In genomic region chr3:52210556-52211302, GRCm38 (mm10) we compare ENCODE assay signal across 8 mouse cellular contexts. TPM values are rescaled to one million over a fixed set of nuclear protein-coding genes. Genes with fewer than 3 reads are reported as not detected.
A peak's percentile ranks its signal among the peaks of the same experiment; 100 is the strongest.
DNase-seq lines count a peak whose midpoint lies in the region; ATAC-seq and TF ChIP-seq lines count a peak whose summit lies in the region.

No protein-coding gene starts in this region.

- peak overlapping the region; percentile 10; the same call in 1 of the 2 replicates for H3K4me3 ChIP-seq in lung, embryonic 14.5 days (ENCODE audit: low read depth, low read length)
- H3K4me3 ChIP-seq in lung, adult 2 months (replicated peaks; ENCODE audit: extremely low read depth, low read depth, low read length) = no peak overlapping the region
- peak overlapping the region; percentile 13; the same call in 1 of the 2 replicates for H3K4me3 ChIP-seq in forebrain, embryonic 16.5 days (replicated peaks; ENCODE audit: low read length)
- H3K4me3 ChIP-seq in limb, embryonic 14.5 days (replicated peaks; ENCODE audit: low read length) = peak overlapping the region; percentile 18
- H3K4me3 ChIP-seq in stomach, embryonic 14.5 days (ENCODE audit: low read depth, low read length) = no peak overlapping the region

- peak overlapping the region; percentile 23; the same call in 1 of the 2 replicates for H3K9ac ChIP-seq in lung, embryonic 14.5 days
- no peak overlapping the region for H3K9ac ChIP-seq in forebrain, embryonic 16.5 days (replicated peaks; ENCODE audit: low read depth, low read length)
- H3K9ac ChIP-seq in limb, embryonic 14.5 days (ENCODE audit: low read depth, low read length, severe bottlenecking) = peak overlapping the region; percentile 40; the same call in 1 of the 2 replicates
- H3K9ac ChIP-seq in stomach, embryonic 14.5 days (replicated peaks; ENCODE audit: low read depth, low read length) = no peak overlapping the region

- no peak for TF ChIP-seq CTCF in lung, embryonic 14.5 days (IDR thresholded peaks at IDR 0.05; ENCODE audit: low read depth)
- no peak for TF ChIP-seq CTCF in lung, adult 2 months (IDR thresholded peaks at IDR 0.05; ENCODE audit: insufficient read depth, low read length)

- no peaks in the 10 kb centered on the region for H3K36me3 ChIP-seq in lung, embryonic 14.5 days (ENCODE audit: insufficient read depth)
- H3K36me3 ChIP-seq in forebrain, embryonic 16.5 days (ENCODE audit: control insufficient read depth, insufficient read depth) = no peaks in the 10 kb centered on the region
- H3K36me3 ChIP-seq in limb, embryonic 14.5 days (ENCODE audit: control insufficient read depth, insufficient read depth, low read length) = no peaks in the 10 kb centered on the region
- no peaks in the 10 kb centered on the region for H3K36me3 ChIP-seq in stomach, embryonic 14.5 days (ENCODE audit: control insufficient read depth, insufficient read depth, low read length)

- 13% methylated on average over 24 of the region's 24 CpGs for WGBS in lung, embryonic 14.5 days
- WGBS in lung, adult 2 months = 21% methylated on average over 24 of the region's 24 CpGs
- WGBS in forebrain, embryonic 16.5 days = 12% methylated on average over 24 of the region's 24 CpGs
- 13% methylated on average over 24 of the region's 24 CpGs for WGBS in limb, embryonic 14.5 days
- WGBS in stomach, embryonic 14.5 days = 12% methylated on average over 24 of the region's 24 CpGs

- peak overlapping the region; percentile 47 for H3K4me2 ChIP-seq in lung, embryonic 14.5 days
- H3K4me2 ChIP-seq in forebrain, embryonic 16.5 days (ENCODE audit: low read length) = peak overlapping the region; percentile 46
- H3K4me2 ChIP-seq in limb, embryonic 14.5 days (replicated peaks; ENCODE audit: low read depth, low read length, severe bottlenecking) = peak overlapping the region; percentile 44
- H3K4me2 ChIP-seq in stomach, embryonic 14.5 days (replicated peaks; ENCODE audit: low read depth, low read length) = peak overlapping the region; percentile 32

- peak; percentile 19 for DNase-seq in lung, embryonic 14.5 days
- DNase-seq in lung, adult 2 months = no peak
- peak; percentile 31 for DNase-seq in limb, embryonic 14.5 days (ENCODE audit: low spot score)
- DNase-seq in ovary, postnatal 14 days (ENCODE audit: low spot score) = no peak
- no peak for DNase-seq in urinary bladder, postnatal 10 days (ENCODE audit: low spot score)
- no peak for DNase-seq in spleen, postnatal 14 days (ENCODE audit: low spot score in 2 of 2)

- H3K9me3 ChIP-seq in lung, embryonic 14.5 days (ENCODE audit: low read depth, low read length) = no peaks in the 10 kb centered on the region; the same call in 1 of the 2 replicates
- no peaks in the 10 kb centered on the region for H3K9me3 ChIP-seq in forebrain, embryonic 16.5 days (ENCODE audit: control insufficient read depth, low read length)
- H3K9me3 ChIP-seq in limb, embryonic 14.5 days (ENCODE audit: control insufficient read depth, low read length) = no peaks in the 10 kb centered on the region
- H3K9me3 ChIP-seq in stomach, embryonic 14.5 days (ENCODE audit: control insufficient read depth, low read depth, low read length) = no peaks in the 10 kb centered on the region

- no peak for TF ChIP-seq POLR2A in lung, adult 2 months (IDR thresholded peaks at IDR 0.05; ENCODE audit: borderline replicate concordance, extremely low read depth, low read depth, low read length)
- no peak for TF ChIP-seq POLR2A in limb, embryonic 14.5 days (IDR thresholded peaks at IDR 0.05; ENCODE audit: borderline replicate concordance, extremely low read depth, insufficient read depth, insufficient read length)

- no peaks in the 10 kb centered on the region for H3K4me1 ChIP-seq in lung, embryonic 14.5 days (ENCODE audit: insufficient read depth)
- H3K4me1 ChIP-seq in lung, adult 2 months (ENCODE audit: control insufficient read depth, insufficient read depth, low read length) = peaks cover 4% of the 10 kb centered on the region; the same call in 1 of the 2 replicates
- H3K4me1 ChIP-seq in forebrain, embryonic 16.5 days (replicated peaks; ENCODE audit: control insufficient read depth, insufficient read depth, low read length) = peaks cover 5% of the 10 kb centered on the region
- no peaks in the 10 kb centered on the region for H3K4me1 ChIP-seq in limb, embryonic 14.5 days (ENCODE audit: control insufficient read depth, insufficient read depth, low read length)
- peaks cover 4% of the 10 kb centered on the region; the same call in 1 of the 2 replicates for H3K4me1 ChIP-seq in stomach, embryonic 14.5 days (ENCODE audit: control insufficient read depth, insufficient read depth, low read length)

- ATAC-seq in lung, embryonic 14.5 days (ENCODE audit: insufficient read depth) = no peak
- no peak for ATAC-seq in forebrain, embryonic 16.5 days
- ATAC-seq in limb, embryonic 14.5 days (ENCODE audit: low FRiP score, low read depth) = no peak
- no peak for ATAC-seq in stomach, embryonic 14.5 days (ENCODE audit: insufficient number of reproducible peaks, insufficient read depth, low FRiP score, low read depth)

- no peaks in the 10 kb centered on the region for H3K27me3 ChIP-seq in lung, embryonic 14.5 days (ENCODE audit: insufficient read depth, low read length)
- no peaks in the 10 kb centered on the region for H3K27me3 ChIP-seq in forebrain, embryonic 16.5 days (replicated peaks; ENCODE audit: control insufficient read depth, insufficient read depth, low read length)
- H3K27me3 ChIP-seq in limb, embryonic 14.5 days (ENCODE audit: control insufficient read depth, insufficient read depth, low read length) = no peaks in the 10 kb centered on the region
- H3K27me3 ChIP-seq in stomach, embryonic 14.5 days (ENCODE audit: control insufficient read depth, insufficient read depth, low read length) = no peaks in the 10 kb centered on the region

- no peak overlapping the region for H3K27ac ChIP-seq in lung, embryonic 14.5 days (ENCODE audit: low read depth)
- H3K27ac ChIP-seq in forebrain, embryonic 16.5 days (ENCODE audit: low read length) = no peak overlapping the region
- no peak overlapping the region for H3K27ac ChIP-seq in limb, embryonic 14.5 days (replicated peaks; ENCODE audit: low read depth, low read length)
- no peak overlapping the region for H3K27ac ChIP-seq in stomach, embryonic 14.5 days (ENCODE audit: low read length)

RNA-seq across cellular contexts. Expression of gene Foxo1, which starts 57.4 kb away (rescaled TPM):
- 7.0 and 7.3 TPM in 2 replicates for polyA plus RNA-seq in lung, embryonic 14.5 days (2014; fragmentation: Nextera tagmentation; extraction: Ambion mirVana)
- 16.9 and 22.5 TPM in 2 replicates for polyA plus RNA-seq in lung, adult 2 months (2012; rRNA removed)
- 3.7 and 4.0 TPM in 2 replicates for polyA plus RNA-seq in forebrain, embryonic 16.5 days (2015; fragmentation: Nextera tagmentation; extraction: Ambion mirVana)
- polyA plus RNA-seq in limb, embryonic 14.5 days (2012; rRNA removed) = 7.6 and 9.3 TPM in 2 replicates
- 7.0 and 8.5 TPM in 2 replicates for polyA plus RNA-seq in limb, embryonic 14.5 days (2014; fragmentation: Nextera tagmentation; extraction: Ambion mirVana)
- polyA plus RNA-seq in stomach, embryonic 14.5 days (2014; fragmentation: Nextera tagmentation; extraction: Ambion mirVana) = 8.6 and 9.5 TPM in 2 replicates

Comparison
In these comparisons a context has a peak if more than half of its experiments do, and no peak if none do; other contexts are left out.
1. DNase-seq: peak in lung, embryonic 14.5 days (single experiment) and limb, embryonic 14.5 days (single experiment); none in lung, adult 2 months (single experiment), ovary, postnatal 14 days (single experiment), urinary bladder, postnatal 10 days (single experiment) and spleen, postnatal 14 days (0 of 2).
2. H3K4me3 ChIP-seq: peak in lung, embryonic 14.5 days (single experiment), forebrain, embryonic 16.5 days (single experiment) and limb, embryonic 14.5 days (single experiment); none in lung, adult 2 months (single experiment) and stomach, embryonic 14.5 days (single experiment).
3. H3K9ac ChIP-seq: peak in lung, embryonic 14.5 days (single experiment) and limb, embryonic 14.5 days (single experiment); none in forebrain, embryonic 16.5 days (single experiment) and stomach, embryonic 14.5 days (single experiment).
4. Peak in every context shown above with its lines, with median percentiles within 50 percentile points of each other: H3K4me2 ChIP-seq.